Mouse (Mus musculus) testis, postnatal 14 days (tissue): Measurements from ENCODE around the gene Gm20479.

Experiments
- DNase-seq: peaks from one replicate; pipeline ENCODE4 v3.0.0; 2021; ENCODE audit warnings: low spot score

The Gm20479 gene

GRCm38 (mm10) chr7:27333316-27333941 lies 23.8 kb downstream of the Gm20479 start:
- no peak for DNase-seq

GRCm38 (mm10) chr7:27332353-27333199 lies 24.6 kb downstream of the Gm20479 start:
- peak; percentile 82 for DNase-seq

- no peak for DNase-seq
Observed at GRCm38 (mm10) chr7:27331854-27332253, 25.4 kb downstream of the Gm20479 start.

GRCm38 (mm10) chr7:27331541-27331851 lies 25.7 kb downstream of the Gm20479 start:
- DNase-seq: peak; percentile 56

GRCm38 (mm10) chr7:27330709-27331540 lies 26.3 kb downstream of the Gm20479 start:
- peak; percentile 89 for DNase-seq

GRCm38 (mm10) chr7:27329981-27330380 lies 27.2 kb downstream of the Gm20479 start:
- DNase-seq: no peak

- peak; percentile 51 for DNase-seq
Observed at GRCm38 (mm10) chr7:27329326-27329947, 27.8 kb downstream of the Gm20479 start.

GRCm38 (mm10) chr7:27328648-27329047 lies 28.6 kb downstream of the Gm20479 start:
- DNase-seq: no peak

- DNase-seq: no peak
Observed at GRCm38 (mm10) chr7:27328161-27328560, 29.1 kb downstream of the Gm20479 start.

GRCm38 (mm10) chr7:27327500-27327899 lies 29.7 kb downstream of the Gm20479 start:
- DNase-seq: no peak

GRCm38 (mm10) chr7:27326101-27326880 lies 30.9 kb downstream of the Gm20479 start:
- peak; percentile 51 for DNase-seq

GRCm38 (mm10) chr7:27325697-27326096 lies 31.5 kb downstream of the Gm20479 start:
- peak; percentile 52 for DNase-seq

- DNase-seq: no peak
Observed at GRCm38 (mm10) chr7:27324928-27325327, 32.3 kb downstream of the Gm20479 start.

GRCm38 (mm10) chr7:27324161-27324560 lies 33.1 kb downstream of the Gm20479 start:
- DNase-seq: no peak

- DNase-seq: no peak
Observed at GRCm38 (mm10) chr7:27323001-27323400, 34.2 kb downstream of the Gm20479 start.

GRCm38 (mm10) chr7:27322291-27322690 lies 34.9 kb downstream of the Gm20479 start:
- no peak for DNase-seq

GRCm38 (mm10) chr7:27319411-27319810 lies 37.8 kb downstream of the Gm20479 start:
- no peak for DNase-seq

GRCm38 (mm10) chr7:27315958-27316357 lies 41.3 kb downstream of the Gm20479 start:
- no peak for DNase-seq

GRCm38 (mm10) chr7:27314393-27314792 lies 42.8 kb downstream of the Gm20479 start:
- no peak for DNase-seq

GRCm38 (mm10) chr7:27311651-27312284 lies 45.5 kb downstream of the Gm20479 start:
- DNase-seq: no peak

- DNase-seq: peak; percentile 48
Observed at GRCm38 (mm10) chr7:27310996-27311535, 46.2 kb downstream of the Gm20479 start.
